Mouse (Mus musculus): ENCODE measurements around the gene Kcnd3.

DNA sequence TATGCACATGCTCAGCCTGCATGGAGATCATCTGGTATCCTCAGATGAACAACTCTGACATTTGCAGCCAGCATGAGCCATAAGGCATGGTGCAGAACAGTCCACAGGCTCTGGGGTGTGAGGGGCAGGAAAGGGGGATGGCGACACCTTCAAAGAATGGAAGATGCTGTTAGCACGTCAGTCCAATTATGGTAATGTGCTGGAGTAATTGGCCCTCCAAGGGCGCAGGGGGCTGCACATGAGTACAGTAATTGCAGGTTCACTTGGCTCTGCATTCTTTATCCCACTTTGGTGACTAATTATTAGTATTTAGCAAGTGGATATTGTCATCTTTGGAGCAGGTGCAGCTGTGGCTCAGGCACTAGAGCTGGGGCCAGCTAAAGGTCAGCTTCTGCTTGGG is 43.9 kb upstream of the Kcnd3 start:
- no peak for TF ChIP-seq CTCF (IDR thresholded peaks at IDR 0.05)
- no peak for TF ChIP-seq POLR2A (IDR thresholded peaks at IDR 0.05; ENCODE audit: insufficient read depth, low read depth, low read length)
- TF ChIP-seq EP300 (IDR thresholded peaks at IDR 0.05; ENCODE audit: insufficient read depth, low read depth, low read length): no peak

Data from heart, adult 2 months (tissue).